Mouse (Mus musculus) heart, embryonic 12.5 days (tissue): ENCODE measurements at regions not wholly inside any gene's neighbourhood (a gene's known extent, or its start where the extent isn't known, plus 50 kb on each side); places are given as distances from the start of the nearest gene placed in this dataset.
"Not testable (repeated sequence)": the region's sequence is repeated elsewhere in the genome, so short reads cannot be mapped to it uniquely, and the experiment has no call there.

Source experiments
- ATAC-seq: fragments of 200-750 bp; cut with Nextera tagmentation; 2 replicates; pipeline ENCODE4 v1.8.0; 2017; ENCODE audit warnings: moderate TSS enrichment, moderate library complexity; ENCODE audit not compliant: insufficient number of reproducible peaks, low FRiP score
- H3K27ac ChIP-seq: fragments of 300-500 bp; sonication (generic); 2 replicates; pipeline ENCODE4 v1.5.1; 2016; ENCODE audit warnings: mild to moderate bottlenecking, moderate library complexity; ENCODE audit not compliant: poor library complexity, severe bottlenecking
- H3K27me3 ChIP-seq: fragments of 300-500 bp; sonication (generic); replicated peaks from 2 replicates; pipeline ENCODE4 v1.6.1; 2016; ENCODE audit warnings: mild to moderate bottlenecking, moderate library complexity
- H3K36me3 ChIP-seq: fragments of 300-500 bp; sonication (generic); 2 replicates; pipeline ENCODE4 v1.6.1; 2016; ENCODE audit warnings: mild to moderate bottlenecking, moderate library complexity
- H3K4me1 ChIP-seq: fragments of 300-500 bp; sonication (generic); replicated peaks from 2 replicates; pipeline ENCODE4 v1.6.1; 2016; ENCODE audit warnings: mild to moderate bottlenecking
- H3K4me2 ChIP-seq: fragments of 300-500 bp; sonication (generic); 2 replicates; pipeline ENCODE4 v1.6.1; 2016; ENCODE audit warnings: mild to moderate bottlenecking, moderate library complexity
- H3K4me3 ChIP-seq: fragments of 300-500 bp; sonication (generic); 2 replicates; pipeline ENCODE4 v1.5.1; 2016; ENCODE audit warnings: mild to moderate bottlenecking
- H3K9ac ChIP-seq: fragments of 300-500 bp; sonication (generic); 2 replicates; pipeline ENCODE4 v1.6.1; 2016; ENCODE audit warnings: mild to moderate bottlenecking, moderate library complexity
- H3K9me3 ChIP-seq: fragments of 300-500 bp; sonication (generic); replicated peaks from 2 replicates; pipeline ENCODE4 v1.6.1; 2016; ENCODE audit warnings: mild to moderate bottlenecking, moderate library complexity
- WGBS: fragments of 180-500 bp; shearing (Covaris S2); methylation state at CpG from one replicate; pipeline ENCODE4 v1.1.7; 2016; 5-methylcytosine and 5-hydroxymethylcytosine counted together

- 32% methylated on average over 10 of the region's 10 CpGs for WGBS
- no peak for ATAC-seq
These were observed 140.6 kb downstream of the Cand1 start for GRCm38 (mm10) chr10:119099092-119099792.

DNA sequence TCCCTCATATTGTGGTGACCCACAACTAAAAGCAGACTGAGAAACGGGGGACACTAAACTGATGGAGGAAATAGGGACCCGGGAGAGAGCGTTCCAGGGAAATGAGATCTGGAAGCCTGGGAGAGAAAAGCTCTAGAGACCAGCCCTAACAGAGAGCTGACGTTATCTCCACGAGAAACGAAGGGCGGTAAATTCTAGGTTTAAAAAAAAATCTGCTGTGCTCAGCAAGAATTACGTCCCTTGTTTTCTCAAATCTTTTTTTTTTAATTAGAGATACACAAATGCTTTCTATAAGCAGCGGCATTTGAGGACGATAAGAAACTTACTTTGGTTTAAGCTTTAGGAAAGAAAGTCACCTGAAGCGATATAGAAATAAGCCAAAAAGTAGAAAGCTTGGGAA, 145.7 kb downstream of the Cand1 start:
- Histone ChIP-seq H3K36me3 (no peaks in the 10 kb centered on the region), H3K27ac (no peak overlapping the region), H3K9me3 (no peaks in the 10 kb centered on the region), H3K4me2 (no peak overlapping the region), H3K27me3 (no peaks in the 10 kb centered on the region), H3K4me3 (no peak overlapping the region), H3K9ac (no peak overlapping the region), H3K4me1 (peaks cover 4% of the 10 kb centered on the region)
- 87% methylated on average over 11 of the region's 11 CpGs for WGBS
- ATAC-seq, result no peak

More at GRCm38 (mm10) chr10:119099092-119099792, 140.6 kb downstream of the Cand1 start:
- 0 out of 2 replicates have a peak, but pooled peaks cover 5% of the 10 kb centered on the region for H3K9me3 ChIP-seq
- H3K4me1 ChIP-seq, result peaks cover 5% of the 10 kb centered on the region
- no peak overlapping the region for H3K4me3 ChIP-seq
- no peak overlapping the region for H3K9ac ChIP-seq
- no peak overlapping the region for H3K27ac ChIP-seq
- no peaks in the 10 kb centered on the region for H3K27me3 ChIP-seq
- peak overlapping the region; percentile 2; the same call in 1 of the 2 replicates for H3K4me2 ChIP-seq
- H3K36me3 ChIP-seq, result no peaks in the 10 kb centered on the region

- no peak overlapping the region for H3K27ac ChIP-seq
- 88% methylated on average over 4 of the region's 4 CpGs for WGBS
- no peak for ATAC-seq
These were observed 152.0 kb downstream of the Cand1 start for GRCm38 (mm10) chr10:119087886-119088285.

GRCm38 (mm10) chr10:119087071-119087665, 152.7 kb downstream of the Cand1 start:
- ATAC-seq, result no peak
- Histone ChIP-seq H3K4me3 (no peak overlapping the region), H3K4me2 (no peak overlapping the region), H3K9me3 (no peaks in the 10 kb centered on the region), H3K36me3 (no peaks in the 10 kb centered on the region), H3K4me1 (peaks cover 15% of the 10 kb centered on the region), H3K27me3 (no peaks in the 10 kb centered on the region), H3K9ac (no peak overlapping the region), H3K27ac (no peak overlapping the region)
- whole genome bisulfite sequencing, result 79% methylated on average over 5 of the region's 5 CpGs

More at GRCm38 (mm10) chr10:119087886-119088285, 152.0 kb downstream of the Cand1 start:
- H3K4me1 ChIP-seq, result peaks cover 15% of the 10 kb centered on the region
- H3K4me2 ChIP-seq, result no peak overlapping the region
- H3K36me3 ChIP-seq, result no peaks in the 10 kb centered on the region
- H3K9me3 ChIP-seq, result no peaks in the 10 kb centered on the region
- no peaks in the 10 kb centered on the region for H3K27me3 ChIP-seq
- no peak overlapping the region for H3K4me3 ChIP-seq
- H3K9ac ChIP-seq, result no peak overlapping the region

DNA sequence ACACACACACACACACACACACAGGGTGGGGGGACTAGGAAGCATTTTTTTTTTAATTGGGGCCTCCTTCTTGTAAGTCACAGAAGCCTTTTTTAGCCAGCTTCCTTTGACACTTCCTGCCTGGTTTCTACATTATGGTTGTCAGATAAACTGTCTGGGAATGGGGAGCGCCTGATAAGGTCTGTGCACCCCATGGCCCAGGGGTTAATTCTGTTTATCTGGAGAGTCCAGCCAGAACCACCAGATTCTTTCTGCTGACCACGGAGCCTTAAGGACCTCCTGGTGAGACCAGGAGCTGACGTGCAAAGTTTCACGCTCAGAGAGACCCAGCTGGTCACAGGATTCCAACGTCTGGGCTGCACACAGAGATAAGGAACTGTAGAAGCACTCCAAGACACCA, 153.4 kb downstream of the Cand1 start:
- peak; percentile 60 for ATAC-seq
- 14% methylated on average over 5 of the region's 5 CpGs for WGBS
- Histone ChIP-seq H3K36me3 (no peaks in the 10 kb centered on the region), H3K27ac (no peak overlapping the region; the same call in 1 of the 2 replicates), H3K27me3 (no peaks in the 10 kb centered on the region), H3K4me3 (no peak overlapping the region), H3K4me1 (peaks cover 15% of the 10 kb centered on the region), H3K9ac (no peak overlapping the region), H3K9me3 (no peaks in the 10 kb centered on the region), H3K4me2 (no peak overlapping the region; the same call in 1 of the 2 replicates)

- WGBS, result 66% methylated on average over 4 of the region's 4 CpGs
These were observed 156.4 kb downstream of the Cand1 start for GRCm38 (mm10) chr10:119083431-119083830.

GRCm38 (mm10) chr10:119082861-119083260, 157.0 kb downstream of the Cand1 start:
- no peaks in the 10 kb centered on the region for H3K9me3 ChIP-seq

More at GRCm38 (mm10) chr10:119083431-119083830, 156.4 kb downstream of the Cand1 start:
- Histone ChIP-seq H3K9ac (no peak overlapping the region), H3K4me3 (no peak overlapping the region), H3K4me2 (no peak overlapping the region), H3K36me3 (no peaks in the 10 kb centered on the region), H3K9me3 (no peaks in the 10 kb centered on the region), H3K4me1 (peaks cover 24% of the 10 kb centered on the region), H3K27me3 (no peaks in the 10 kb centered on the region), H3K27ac (no peak overlapping the region)
- no peak for ATAC-seq

DNA sequence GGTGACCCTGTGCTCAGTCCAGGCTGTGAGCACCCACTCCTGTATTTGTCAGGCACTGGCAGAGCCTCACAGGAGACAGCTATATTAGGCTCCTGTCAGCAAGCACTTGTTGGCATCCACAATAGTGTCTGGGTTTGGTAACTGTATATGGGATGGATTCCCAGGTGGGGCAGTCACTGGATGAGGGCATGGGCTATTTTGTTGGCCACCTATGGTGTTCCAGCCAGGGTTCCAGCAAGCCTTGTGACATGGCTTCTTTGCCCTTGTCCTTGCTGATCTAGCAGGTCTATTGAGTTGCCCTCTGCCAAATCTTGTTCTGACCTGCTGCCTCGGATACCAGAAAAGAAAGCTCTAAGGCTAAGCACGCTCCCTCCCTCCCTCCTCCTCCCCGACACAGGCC, 158.1 kb downstream of the Cand1 start:
- H3K4me3 ChIP-seq, ATAC-seq, H3K27me3 ChIP-seq, H3K4me2 ChIP-seq, H3K9ac ChIP-seq, H3K9me3 ChIP-seq, H3K36me3 ChIP-seq, H3K27ac ChIP-seq: not testable (repeated sequence)
- peaks cover 22% of the 10 kb centered on the region for H3K4me1 ChIP-seq
- WGBS, result 77% methylated on average over 3 of the region's 3 CpGs

More at GRCm38 (mm10) chr10:119082861-119083260, 157.0 kb downstream of the Cand1 start:
- H3K36me3 ChIP-seq, result no peaks in the 10 kb centered on the region
- no peak overlapping the region for H3K27ac ChIP-seq
- 90% methylated on average over 2 of the region's 2 CpGs for WGBS
- no peak overlapping the region for H3K4me2 ChIP-seq
- peaks cover 25% of the 10 kb centered on the region for H3K4me1 ChIP-seq
- H3K9ac ChIP-seq, result no peak overlapping the region
- H3K27me3 ChIP-seq, result no peaks in the 10 kb centered on the region
- H3K4me3 ChIP-seq, result no peak overlapping the region
- ATAC-seq, result no peak

- ATAC-seq, result no peak
- Histone ChIP-seq H3K9me3 (no peaks in the 10 kb centered on the region), H3K4me3 (no peak overlapping the region), H3K9ac (no peak overlapping the region), H3K27me3 (no peaks in the 10 kb centered on the region), H3K27ac (no peak overlapping the region), H3K4me1 (peaks cover 20% of the 10 kb centered on the region), H3K4me2 (no peak overlapping the region; the same call in 1 of the 2 replicates), H3K36me3 (no peaks in the 10 kb centered on the region)
- 26% methylated on average over 12 of the region's 12 CpGs for WGBS
These were observed 163.7 kb downstream of the Cand1 start for GRCm38 (mm10) chr10:119076100-119076566.

- Histone ChIP-seq H3K27ac (no peak overlapping the region), H3K4me1 (peaks cover 20% of the 10 kb centered on the region), H3K9me3 (no peaks in the 10 kb centered on the region), H3K36me3 (no peaks in the 10 kb centered on the region), H3K4me2 (no peak overlapping the region), H3K4me3 (no peak overlapping the region), H3K27me3 (no peaks in the 10 kb centered on the region), H3K9ac (no peak overlapping the region)
- ATAC-seq, result no peak
- 66% methylated on average over 15 of the region's 15 CpGs for WGBS
These were observed 165.0 kb downstream of the Cand1 start for GRCm38 (mm10) chr10:119074887-119075286.

GRCm38 (mm10) chr10:119073991-119074390, 165.9 kb downstream of the Cand1 start:
- WGBS, result 97% methylated on average over 3 of the region's 3 CpGs
- Histone ChIP-seq H3K9ac (no peak overlapping the region), H3K4me1 (peaks cover 17% of the 10 kb centered on the region), H3K27me3 (no peaks in the 10 kb centered on the region), H3K36me3 (no peaks in the 10 kb centered on the region), H3K9me3 (no peaks in the 10 kb centered on the region), H3K27ac (no peak overlapping the region), H3K4me2 (no peak overlapping the region), H3K4me3 (no peak overlapping the region)
- ATAC-seq, result no peak
